Mouse (Mus musculus) CH12.LX (cell line): ENCODE measurements around the gene Ano9. TPM values are rescaled to one million over a fixed set of nuclear protein-coding genes. Genes with fewer than 3 reads are reported as not detected.
A peak's percentile ranks its signal among the peaks of the same experiment; 100 is the strongest.

ENCODE experiments used
- DNase-seq: peaks from one replicate; pipeline ENCODE4 v3.0.0-alpha.2; 2013; ENCODE audit errors: extremely low read depth
- H3K27ac ChIP-seq: 2 replicates; pipeline ENCODE4 v1.5.1; 2012; ENCODE audit warnings: low read depth, mild to moderate bottlenecking, control low read depth, moderate library complexity; ENCODE audit not compliant: insufficient read depth
- H3K27me3 ChIP-seq: replicated peaks from 2 replicates; pipeline ENCODE3; 2012; ENCODE audit warnings: inconsistent platforms
- H3K36me3 ChIP-seq, 2 experiments: replicated peaks in 1 of 2; 2 replicates each; pipeline versions ENCODE3 to v1.6.1; 2012; ENCODE audit warnings: inconsistent platforms in 1 of 2, low read length in 1 of 2, mild to moderate bottlenecking in 1 of 2, mixed read lengths in 1 of 2, moderate library complexity in 1 of 2; ENCODE audit not compliant: control insufficient read depth in 1 of 2, insufficient read depth in 1 of 2
- H3K4me1 ChIP-seq, 2 experiments: 2 replicates each; pipeline ENCODE4 v1.6.1; 2012; ENCODE audit warnings: inconsistent platforms in 1 of 2, moderate library complexity in 1 of 2; ENCODE audit not compliant: insufficient read depth in 2 of 2, control insufficient read depth in 1 of 2
- H3K4me2 ChIP-seq: 2 replicates; pipeline ENCODE4 v1.6.1; 2012; ENCODE audit warnings: low read depth, mild to moderate bottlenecking, control low read depth; ENCODE audit not compliant: poor library complexity, insufficient read depth, severe bottlenecking
- H3K4me3 ChIP-seq, 3 experiments: fragments of 150-350 bp in 1 of 3; sonication (generic) in 1 of 3; replicated peaks in 1 of 3; 2 replicates each; pipeline versions ENCODE3 to v1.5.1; 2011 to 2012; ENCODE audit warnings: low read depth in 2 of 3, low read length in 2 of 3, mild to moderate bottlenecking in 2 of 3, moderate library complexity in 2 of 3, control low read depth in 1 of 3, improper control_type of control experiment in 1 of 3, inconsistent platforms in 1 of 3, mixed read lengths in 1 of 3; ENCODE audit not compliant: poor library complexity in 1 of 3
- H3K79me2 ChIP-seq: replicated peaks from 2 replicates; pipeline ENCODE4 v1.6.1; 2012; ENCODE audit warnings: mild to moderate bottlenecking, moderate library complexity; ENCODE audit not compliant: control insufficient read depth, poor library complexity, insufficient read depth, severe bottlenecking; ENCODE audit errors: extremely low read depth
- H3K9ac ChIP-seq: 2 replicates; pipeline ENCODE4 v1.6.1; 2012; ENCODE audit warnings: low read depth, mild to moderate bottlenecking, control low read depth, moderate library complexity; ENCODE audit not compliant: insufficient read depth
- H3K9me3 ChIP-seq: replicated peaks from 2 replicates; pipeline ENCODE3; 2012; ENCODE audit warnings: low read length, inconsistent platforms, mixed read lengths
- CHD2 ChIP-seq: IDR thresholded peaks from 2 replicates; pipeline ENCODE4 v1.6.1; 2011; ENCODE audit warnings: low read length, improper control_type of control experiment
- CTCF ChIP-seq, 2 experiments: IDR thresholded peaks in 1 of 2; conservative IDR thresholded peaks in 1 of 2; 2 replicates each; pipeline ENCODE4 v1.5.1; 2011 to 2012; ENCODE audit warnings: low read depth in 2 of 2, low read length in 2 of 2, improper control_type of control experiment in 1 of 2, inconsistent platforms in 1 of 2, mild to moderate bottlenecking in 1 of 2, moderate library complexity in 1 of 2
- ELF1 ChIP-seq: IDR thresholded peaks from 2 replicates; pipeline ENCODE4 v1.6.1; 2014; ENCODE audit warnings: low read depth, mild to moderate bottlenecking, inconsistent platforms, low read length, improper control_type of control experiment
- EP300 ChIP-seq: IDR thresholded peaks from 2 replicates; pipeline ENCODE4 v1.6.1; 2011; ENCODE audit warnings: low read length, improper control_type of control experiment
- IRF4 ChIP-seq: IDR thresholded peaks from 2 replicates; pipeline ENCODE4 v1.6.1; 2014; ENCODE audit warnings: low read depth, mild to moderate bottlenecking, inconsistent platforms, low read length, improper control_type of control experiment
- MAFK ChIP-seq: IDR thresholded peaks from 2 replicates; pipeline ENCODE4 v1.6.1; 2011; ENCODE audit warnings: low read length, improper control_type of control experiment; ENCODE audit not compliant: insufficient replicate concordance
- MAX ChIP-seq: IDR thresholded peaks from 2 replicates; pipeline ENCODE4 v1.6.1; 2011; ENCODE audit warnings: low read length, improper control_type of control experiment
- MAZ ChIP-seq: IDR thresholded peaks from 2 replicates; pipeline ENCODE4 v1.6.1; 2012; ENCODE audit warnings: low read depth, mild to moderate bottlenecking, inconsistent platforms, low read length, improper control_type of control experiment, moderate library complexity
- MXI1 ChIP-seq: IDR thresholded peaks from 2 replicates; pipeline ENCODE4 v1.6.1; 2011; ENCODE audit warnings: mild to moderate bottlenecking, low read depth, low read length, improper control_type of control experiment
- NELFE ChIP-seq: IDR thresholded peaks from 2 replicates; pipeline ENCODE4 v1.6.1; 2011; ENCODE audit warnings: low read depth, low read length, improper control_type of control experiment
- NRF1 ChIP-seq: IDR thresholded peaks from 2 replicates; pipeline ENCODE4 v1.6.1; 2014; ENCODE audit warnings: low read depth, mild to moderate bottlenecking, inconsistent platforms, low read length, improper control_type of control experiment, moderate library complexity
- PAX5 ChIP-seq: IDR thresholded peaks from 2 replicates; pipeline ENCODE4 v1.6.1; 2012; ENCODE audit warnings: low read length, inconsistent platforms, mixed read lengths
- POLR2A ChIP-seq: IDR thresholded peaks from 2 replicates; pipeline ENCODE4 v1.6.1; 2011; ENCODE audit warnings: low read depth, mild to moderate bottlenecking, improper control_type of control experiment, low read length
- RAD21 ChIP-seq: IDR thresholded peaks from 2 replicates; pipeline ENCODE4 v1.6.1; 2011; ENCODE audit warnings: low read depth, mild to moderate bottlenecking, low read length, improper control_type of control experiment, moderate library complexity
- RCOR1 ChIP-seq: conservative IDR thresholded peaks from 2 replicates; pipeline ENCODE4 v1.6.1; 2012; ENCODE audit warnings: low read depth, mild to moderate bottlenecking, inconsistent platforms, low read length, improper control_type of control experiment
- SMC3 ChIP-seq: IDR thresholded peaks from 2 replicates; pipeline ENCODE4 v1.6.1; 2011; ENCODE audit warnings: low read depth, low read length, improper control_type of control experiment
- TBP ChIP-seq: conservative IDR thresholded peaks from 2 replicates; pipeline ENCODE4 v1.6.1; 2011; ENCODE audit warnings: low read depth, low read length, improper control_type of control experiment
- TCF12 ChIP-seq: IDR thresholded peaks from 2 replicates; pipeline ENCODE4 v1.6.1; 2014; ENCODE audit warnings: low read depth, mild to moderate bottlenecking, inconsistent platforms, low read length, improper control_type of control experiment
- UBTF ChIP-seq: IDR thresholded peaks from 2 replicates; pipeline ENCODE4 v1.6.1; 2012; ENCODE audit warnings: low read depth, mild to moderate bottlenecking, inconsistent platforms, low read length, improper control_type of control experiment, moderate library complexity
- USF1 ChIP-seq: IDR thresholded peaks from 2 replicates; pipeline ENCODE4 v1.6.1; 2014; ENCODE audit warnings: low read depth, mild to moderate bottlenecking, inconsistent platforms, low read length, improper control_type of control experiment
- USF2 ChIP-seq: conservative IDR thresholded peaks from 2 replicates; pipeline ENCODE4 v1.6.1; 2011; ENCODE audit warnings: low read depth, low read length, improper control_type of control experiment
- ZC3H11A ChIP-seq: IDR thresholded peaks from 2 replicates; pipeline ENCODE4 v1.6.1; 2012; ENCODE audit warnings: low read depth, mild to moderate bottlenecking, inconsistent platforms, low read length, improper control_type of control experiment
- ZNF384 ChIP-seq: IDR thresholded peaks from 2 replicates; pipeline ENCODE4 v1.6.1; 2012; ENCODE audit warnings: low read depth, low read length, improper control_type of control experiment, inconsistent platforms
- dilution Hi-C: fragments of 300-500 bp; cut with MboI; formaldehyde crosslinking; loops from 2 replicates; pipeline ENCODE4 v1.14.3; 2020; ENCODE audit warnings: low sequenced_read_pairs; ENCODE audit not compliant: extremely low pct_unique_long_range_greater_than_20kb, extremely low pct_ligation_motif_present
- in situ Hi-C: fragments of 300-500 bp; cut with MboI; formaldehyde crosslinking; loops from 3 replicates; pipeline ENCODE4 v1.14.3; 2019; ENCODE audit warnings: low sequenced_read_pairs, low pct_ligation_motif_present, low pct_unique_long_range_greater_than_20kb, mixed read lengths
- polyA plus RNA-seq: library from polyadenylated mRNA; unstranded; fragments of >175 nt; gene quantifications from 2 replicates; pipeline ENCODE4 v1.2.1, GENCODE M21; 2012; ENCODE audit warnings: low read depth; ENCODE audit not compliant: insufficient read length
- total RNA-seq, 2 experiments: library from RNA; depleted of rRNA; stranded (reverse); fragments of 300-350 nt in 1 of 2; fragments of >200 nt in 1 of 2; gene quantifications; 2 replicates each; pipeline ENCODE4 v1.2.3; 2012 to 2014

Ano9 gene
- total and polyA plus RNA-seq, 3 experiments: 0.04 TPM; not detected in 2

- TF ChIP-seq TBP (no peak), ZC3H11A (no peak), MAFK (no peak), CTCF (conservative IDR thresholded peaks at IDR 0.05 in 1 of 2, IDR thresholded peaks at IDR 0.05 in 1 of 2; ENCODE audit: low read depth in 2 of 2, low read length in 2 of 2) (no peak), NELFE (no peak), MAZ (no peak; the same call in 1 of the 2 replicates), RCOR1 (no peak), MAX (no peak), TCF12 (no peak), NRF1 (no peak), ZNF384 (no peak), EP300 (no peak), POLR2A (no peak), MXI1 (no peak), USF1 (no peak)
- Histone ChIP-seq H3K4me2 (peak overlapping the region; percentile 52), H3K27ac (peak overlapping the region; percentile 82), H3K4me3 (peak overlapping the region; percentile 56 to 65 (median 59)), H3K4me1 (peaks cover 30 to 51% of the 10 kb centered on the region in 2 experiments), H3K9me3 (no peaks in the 10 kb centered on the region), H3K36me3 (peaks cover 7 to 35% of the 10 kb centered on the region in 2 experiments), H3K27me3 (no peaks in the 10 kb centered on the region), H3K9ac (peak overlapping the region; percentile 30), H3K79me2 (no peaks in the 10 kb centered on the region)
- DNase-seq: peak; percentile 21
- dilution Hi-C loops: no loop called here
- in situ Hi-C loops: loop anchor here (5.0 kb wide), 3 partner anchors 36 to 261 kb away; no protein-coding TSS in a partner anchor
These were observed 21.6 kb downstream of the Ano9 start for GRCm38 (mm10) chr7:141096021-141096420.

GRCm38 (mm10) chr7:141094487-141095205 lies 23.0 kb downstream of the Ano9 start:
- H3K27ac ChIP-seq: no peak overlapping the region
- H3K4me3 ChIP-seq: no peak overlapping the region
- peaks cover 20 to 49% of the 10 kb centered on the region in 2 experiments for H3K36me3 ChIP-seq
- dilution Hi-C loops (no loop called here), in situ Hi-C loops (loop anchor here (5.0 kb wide), 3 partner anchors 38 to 263 kb away; no protein-coding TSS in a partner anchor)
- no peaks in the 10 kb centered on the region for H3K9me3 ChIP-seq
- no peak overlapping the region for H3K9ac ChIP-seq
- no peaks in the 10 kb centered on the region for H3K79me2 ChIP-seq
- H3K4me2 ChIP-seq: no peak overlapping the region
- DNase-seq: no peak
- H3K4me1 ChIP-seq: peaks cover 30 to 54% of the 10 kb centered on the region in 2 experiments
- no peaks in the 10 kb centered on the region for H3K27me3 ChIP-seq
- no peak for TF ChIP-seq ZC3H11A
- no peak for TF ChIP-seq NELFE
- TF ChIP-seq MAFK: no peak
- no peak for TF ChIP-seq ZNF384
- no peak for TF ChIP-seq MXI1
- no peak for TF ChIP-seq USF1
- TF ChIP-seq RAD21: no peak
- TF ChIP-seq IRF4: no peak
- TF ChIP-seq MAX: no peak
- TF ChIP-seq RCOR1: no peak
- no peak for TF ChIP-seq SMC3
- no peak for TF ChIP-seq ELF1
- TF ChIP-seq CTCF (conservative IDR thresholded peaks at IDR 0.05 in 1 of 2, IDR thresholded peaks at IDR 0.05 in 1 of 2; ENCODE audit: low read depth in 2 of 2, low read length in 2 of 2): no peak
- no peak for TF ChIP-seq UBTF
- TF ChIP-seq POLR2A: no peak
- no peak for TF ChIP-seq EP300
- TF ChIP-seq CHD2: no peak
- no peak for TF ChIP-seq USF2
- no peak for TF ChIP-seq MAZ
- TF ChIP-seq PAX5: no peak
